Mouse (Mus musculus): ENCODE measurements around the gene Gm47791.

Gm47791 gene

DNA sequence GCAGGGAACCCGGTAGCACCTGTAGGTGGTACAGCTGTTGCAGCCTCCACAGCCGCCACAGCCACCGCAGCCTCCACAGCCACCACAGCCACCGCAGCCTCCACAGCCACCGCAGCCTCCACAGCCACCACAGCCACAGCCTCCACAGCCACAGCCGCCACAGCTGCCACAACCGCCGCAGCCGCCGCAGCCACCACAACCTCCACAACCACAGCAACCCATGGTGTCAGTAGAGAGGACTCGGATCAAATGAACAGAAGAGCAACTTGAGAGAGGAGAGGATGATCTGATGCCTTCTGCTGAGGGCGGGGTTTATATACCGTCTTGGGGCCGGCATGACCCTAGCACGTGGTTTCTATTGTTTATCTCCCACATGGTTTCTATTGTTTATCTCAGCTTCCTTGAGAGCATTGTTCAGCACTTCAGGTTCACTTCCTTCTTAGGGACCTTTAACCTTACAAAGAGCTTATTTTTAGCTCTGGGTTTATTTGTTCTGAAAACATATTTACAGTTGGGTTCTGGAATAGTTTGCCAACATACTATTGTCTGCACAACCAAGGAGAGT lies at the start of gene Gm47791:
Gene Gm47791, minus strand, starts transcription at position 222 of the 565 bp plus-strand sequence.
- no peak for DNase-seq (ENCODE audit: low spot score in 2 of 2)

DNA sequence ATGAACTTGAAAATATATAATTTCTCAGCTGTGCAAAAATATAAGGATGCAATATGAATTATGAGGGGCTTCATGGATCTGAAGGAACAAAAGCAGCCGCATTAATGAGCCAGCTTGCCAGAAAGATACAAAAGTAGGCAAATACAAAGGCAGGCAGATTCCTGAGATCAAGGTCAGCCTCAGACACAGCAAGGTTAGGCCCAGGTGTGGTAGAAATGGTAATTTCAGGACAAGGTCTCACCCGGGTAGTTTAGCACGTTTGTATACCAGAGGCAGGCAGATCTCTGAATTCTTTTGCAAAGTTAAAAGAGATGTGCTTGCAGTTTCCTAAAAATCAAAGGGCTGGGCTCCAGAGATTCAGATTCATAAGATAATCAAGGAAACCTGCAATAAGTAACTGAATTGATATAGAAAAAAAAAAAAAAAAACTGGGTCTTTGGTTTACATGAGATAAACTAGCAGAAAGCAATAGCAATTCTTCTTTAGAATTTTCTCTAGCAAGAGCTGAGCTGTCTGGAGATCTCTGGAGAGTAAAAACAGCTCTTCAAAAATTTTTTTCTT lies 49.7 kb upstream of the Gm47791 start:
- DNase-seq (ENCODE audit: low spot score in 2 of 2) = no peak

DNA sequence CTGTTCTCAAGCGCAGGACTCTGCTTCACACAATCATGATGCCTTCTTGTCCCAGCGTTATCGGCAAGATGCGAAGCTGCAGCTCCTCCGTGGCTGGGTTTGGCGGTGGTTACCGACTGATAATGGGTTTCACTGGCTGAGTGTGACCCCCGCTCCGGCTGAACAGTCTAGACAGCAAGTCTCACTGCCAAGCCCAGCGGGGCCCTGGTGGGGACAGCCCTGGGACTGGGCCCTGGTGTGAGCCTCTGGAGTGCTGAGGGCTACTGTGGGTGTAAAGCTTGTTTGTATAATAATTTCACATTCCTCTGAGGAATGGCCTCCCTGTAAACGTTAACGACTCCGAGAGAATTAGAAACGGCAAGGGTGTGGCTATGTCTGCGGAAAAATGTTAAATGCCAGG lies 49.1 kb upstream of the Gm47791 start:
- no peak for DNase-seq (ENCODE audit: low spot score in 2 of 2)

DNA sequence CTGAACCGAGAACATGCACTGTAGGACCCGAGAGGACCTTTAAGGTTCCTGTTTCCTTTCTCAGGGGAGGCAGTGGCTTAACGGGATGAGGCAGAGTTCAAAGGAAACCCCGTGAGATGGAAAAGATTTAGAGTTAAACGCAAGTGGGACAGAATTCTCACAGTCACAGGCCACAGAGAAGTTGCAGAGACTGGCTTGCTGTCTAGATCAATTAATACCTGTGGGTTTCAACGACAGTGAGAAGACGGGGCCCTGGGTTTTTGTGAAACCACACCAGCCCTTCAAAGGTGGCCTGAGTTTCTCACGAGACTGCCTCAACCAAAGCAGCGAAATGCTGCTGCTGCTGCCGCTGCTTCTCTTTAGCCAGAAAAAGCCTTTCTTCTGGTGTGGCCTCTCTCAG lies 48.3 kb upstream of the Gm47791 start:
- no peak for DNase-seq (ENCODE audit: low spot score in 2 of 2)

DNA sequence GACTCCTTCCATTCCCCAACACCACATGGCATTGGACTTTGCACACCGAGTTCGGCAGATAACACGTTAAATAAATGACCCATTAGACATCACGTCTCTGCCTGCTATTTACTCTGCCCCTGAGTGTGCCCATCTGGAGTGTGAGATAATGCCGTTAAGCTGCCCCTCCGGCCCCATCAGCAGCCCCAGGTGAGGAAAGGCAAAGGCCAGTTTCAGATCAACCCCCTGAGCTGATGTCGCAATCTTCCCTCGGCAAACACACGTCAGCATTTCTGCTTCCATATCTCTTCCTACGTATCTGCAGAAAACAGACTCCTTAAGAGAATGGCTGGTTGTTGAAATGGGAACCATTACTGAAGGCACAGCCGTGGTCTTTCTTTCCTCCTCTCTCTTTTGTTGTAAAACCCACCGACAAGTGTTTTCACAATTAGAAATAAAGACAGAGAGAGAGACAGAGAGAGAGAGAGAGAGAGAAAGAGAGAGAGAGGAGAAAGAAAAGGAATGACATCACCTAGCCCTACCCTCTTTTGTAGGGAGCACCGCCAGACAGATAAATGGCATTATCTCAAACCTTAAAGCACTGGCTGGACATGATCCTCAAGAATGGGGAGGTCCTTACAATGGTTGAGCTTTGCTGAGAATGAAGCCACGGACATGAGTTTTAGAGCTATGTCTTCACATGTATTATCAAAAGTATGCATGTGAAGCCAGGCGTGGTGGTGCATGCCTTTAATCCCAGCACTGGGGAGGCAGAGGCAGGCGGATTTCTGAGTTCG lies 45.1 kb upstream of the Gm47791 start:
- no peak for DNase-seq (ENCODE audit: low spot score in 2 of 2)

DNA sequence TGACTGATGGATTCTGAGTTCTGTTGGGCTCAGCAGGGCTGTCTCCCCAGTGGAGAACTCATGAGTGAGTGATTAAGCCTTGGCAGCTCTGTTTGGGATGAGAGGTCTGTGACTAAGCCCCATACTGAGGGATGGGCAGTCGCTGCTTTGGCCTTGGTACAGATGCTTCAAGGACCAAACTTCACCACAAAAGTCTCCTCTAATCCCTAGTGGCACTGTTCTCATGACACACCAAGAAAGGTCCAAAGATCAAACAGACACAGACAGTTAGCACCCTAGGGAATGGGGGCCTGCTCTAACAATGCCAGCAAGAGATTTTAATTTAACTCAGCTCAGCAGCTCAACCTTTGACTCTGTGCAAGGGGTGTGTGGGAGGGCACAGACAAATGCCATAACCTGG lies 40.7 kb upstream of the Gm47791 start:
- no peak for DNase-seq (ENCODE audit: low spot score in 2 of 2)

DNA sequence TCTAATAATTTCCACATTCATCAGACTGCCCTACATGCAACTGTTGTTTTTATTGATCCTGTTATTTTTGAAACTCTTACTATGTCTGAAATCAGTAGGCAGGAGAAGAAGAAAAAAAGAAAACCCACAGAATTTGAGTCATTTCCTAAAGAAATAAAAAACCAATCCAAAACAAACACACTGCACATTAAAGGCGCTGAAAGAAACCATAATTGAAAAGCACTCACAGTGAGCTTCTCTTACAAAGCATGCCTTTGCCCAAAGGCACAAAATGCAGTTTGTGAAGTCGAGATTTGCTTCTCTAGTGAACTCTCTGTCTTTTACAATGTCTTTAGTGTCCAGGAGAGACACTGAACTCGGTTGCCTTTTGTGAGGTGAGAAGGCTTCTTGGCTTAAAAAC lies 37.5 kb upstream of the Gm47791 start:
- no peak for DNase-seq (ENCODE audit: low spot score in 2 of 2)

DNA sequence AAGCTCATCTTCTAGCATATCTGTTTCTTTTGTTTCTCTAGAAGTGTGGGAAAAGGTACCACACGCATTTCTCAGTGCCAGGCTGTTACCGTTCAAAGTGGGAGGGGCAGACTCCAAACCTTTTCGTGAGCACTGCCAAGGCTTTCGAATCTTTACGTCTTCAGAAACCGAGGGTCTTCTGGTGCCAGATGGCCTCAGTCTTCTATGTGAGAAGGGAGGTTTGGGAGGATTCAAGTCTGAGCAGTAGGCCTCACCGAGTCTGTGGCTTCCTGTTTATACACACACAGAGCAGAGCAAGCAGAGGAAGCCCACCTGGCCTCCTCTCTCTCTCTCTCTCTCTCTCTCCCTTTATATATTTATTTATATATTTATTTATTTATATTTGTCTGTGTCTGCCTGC lies 36.2 kb upstream of the Gm47791 start:
- DNase-seq (ENCODE audit: low spot score in 2 of 2) = no peak

DNA sequence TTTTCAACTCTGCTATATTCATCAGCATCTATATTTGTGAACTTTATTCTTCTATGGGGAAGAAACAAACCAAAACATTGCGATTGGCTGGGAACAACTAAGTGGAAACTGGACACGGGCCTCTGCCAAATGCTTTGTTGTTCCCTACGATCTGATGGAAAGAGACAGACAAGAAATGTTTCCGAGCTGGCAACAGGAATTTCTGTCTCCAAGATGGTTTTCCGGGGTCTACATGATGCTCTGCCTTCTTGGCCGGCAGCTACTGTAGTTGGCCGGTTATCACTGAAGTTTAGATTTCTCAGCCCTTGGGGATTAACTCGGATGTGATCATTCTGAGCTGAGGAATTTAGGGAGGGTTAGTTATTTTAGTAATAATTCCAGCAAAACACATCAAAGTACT lies 35.3 kb upstream of the Gm47791 start:
- no peak for DNase-seq (ENCODE audit: low spot score in 2 of 2)

DNA sequence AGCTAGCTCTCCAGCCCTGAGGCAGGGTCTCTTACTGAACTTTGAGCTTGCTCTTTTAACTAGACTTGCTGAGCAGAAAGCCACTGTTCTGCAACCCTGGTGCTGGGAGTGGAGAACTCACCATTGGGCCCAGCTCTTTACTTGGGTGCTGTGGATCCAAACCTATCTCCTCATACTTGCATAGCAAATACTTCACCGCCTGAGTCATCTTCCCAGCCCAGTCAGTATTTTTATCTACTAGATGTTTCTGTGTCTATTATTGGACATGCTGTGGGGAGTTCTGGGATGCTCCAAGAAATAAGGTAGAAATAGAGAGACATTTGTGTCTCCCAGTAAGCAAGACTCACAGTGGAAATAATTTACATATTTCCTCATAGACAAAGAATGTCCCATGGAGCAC lies 33.0 kb upstream of the Gm47791 start:
- peak in 1 of 2 experiments; percentile 27 for DNase-seq (ENCODE audit: low spot score in 2 of 2)

DNA sequence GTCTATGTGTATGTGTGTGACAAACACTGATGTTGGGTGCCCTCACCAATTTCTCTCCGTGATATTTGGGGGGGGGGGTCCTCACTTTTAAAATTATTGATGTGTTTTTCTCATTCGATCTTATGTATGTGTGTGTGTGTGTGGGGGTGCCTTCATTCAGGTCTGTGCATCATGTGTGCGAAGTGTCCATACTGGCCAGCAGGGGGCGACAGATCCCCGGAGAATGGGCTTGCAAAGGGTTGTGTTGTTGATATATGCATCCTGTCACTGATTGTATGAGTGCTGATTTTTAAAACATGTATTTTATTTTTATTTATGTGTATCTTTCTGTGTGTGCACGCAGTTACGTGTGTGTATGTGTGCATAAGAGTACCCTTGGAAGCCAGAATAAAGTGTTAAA lies 32.6 kb upstream of the Gm47791 start:
- DNase-seq (ENCODE audit: low spot score in 2 of 2) = no peak

DNA sequence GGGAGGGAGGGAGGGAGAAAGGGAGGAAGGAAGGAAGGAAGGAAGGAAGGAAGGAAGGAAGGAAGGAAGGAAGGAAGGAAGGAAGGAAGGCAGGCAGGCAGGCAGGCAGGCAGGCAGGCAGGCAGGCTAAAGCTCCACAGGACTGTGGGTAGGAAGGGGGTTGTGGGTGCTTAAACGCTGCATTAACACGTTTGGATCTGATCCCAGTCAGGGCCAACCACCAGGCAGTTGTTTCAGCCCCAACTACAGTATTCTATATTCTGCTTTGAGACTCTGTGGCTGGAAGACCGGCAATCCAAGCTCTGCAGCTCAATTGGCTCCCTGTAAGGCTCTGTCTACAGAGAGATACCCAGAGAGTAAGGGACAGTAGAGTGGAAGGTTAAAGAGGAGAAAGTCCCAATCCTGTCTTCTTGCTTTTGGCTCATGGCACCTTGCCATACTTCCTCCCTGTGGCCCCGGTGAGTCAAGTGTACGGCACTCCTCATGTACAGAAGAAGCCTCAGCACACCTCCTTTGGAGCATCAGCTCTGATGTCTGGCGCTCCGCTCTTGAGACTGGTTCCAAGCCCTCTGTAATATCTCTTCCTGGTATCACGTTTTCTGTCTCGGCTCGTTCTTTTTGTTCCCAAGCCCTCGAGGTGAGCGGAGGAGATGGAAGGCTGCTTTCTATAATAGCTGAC lies 30.2 kb upstream of the Gm47791 start:
- peak in 1 of 2 experiments; percentile 12 for DNase-seq (ENCODE audit: low spot score in 2 of 2)

DNA sequence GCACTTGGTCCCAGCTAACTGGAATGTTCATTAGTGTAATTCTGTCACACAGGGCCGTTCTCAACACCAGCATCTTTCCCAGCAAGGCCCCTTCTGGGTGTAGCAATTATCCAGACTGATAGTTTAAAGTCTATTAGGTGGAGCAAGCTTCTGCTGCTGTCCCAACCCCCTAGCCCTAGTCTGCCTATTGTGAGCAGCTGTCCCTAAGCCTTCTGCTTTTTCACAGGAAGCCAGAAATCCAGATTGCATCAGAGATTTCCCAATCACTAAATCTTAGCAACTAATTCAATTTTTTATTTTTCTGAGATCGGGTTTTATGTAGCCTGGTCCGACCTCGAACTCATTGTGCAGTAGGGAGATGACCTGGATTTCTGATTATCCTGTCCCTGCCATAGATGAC lies 27.9 kb upstream of the Gm47791 start:
- DNase-seq (ENCODE audit: low spot score in 2 of 2) = no peak

DNA sequence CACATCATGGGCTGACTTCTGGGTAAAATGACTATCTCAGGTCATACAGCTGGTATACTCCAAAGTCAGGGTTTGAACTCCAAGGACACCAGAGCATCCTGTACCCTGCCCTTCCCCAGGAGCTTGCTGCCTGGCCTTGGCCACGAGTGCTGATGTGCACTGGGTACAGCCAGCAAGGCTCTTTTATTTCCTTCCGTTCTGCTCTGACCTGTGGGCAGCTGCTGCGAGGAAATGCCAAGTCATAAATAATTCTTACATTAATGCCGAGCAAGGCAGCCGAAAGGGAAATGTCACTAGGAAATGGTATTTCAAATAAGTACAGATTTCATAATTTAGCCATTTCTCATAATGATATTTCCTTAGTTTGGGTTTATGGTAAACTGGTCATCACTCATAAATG lies 27.3 kb upstream of the Gm47791 start:
- no peak for DNase-seq (ENCODE audit: low spot score in 2 of 2)

DNA sequence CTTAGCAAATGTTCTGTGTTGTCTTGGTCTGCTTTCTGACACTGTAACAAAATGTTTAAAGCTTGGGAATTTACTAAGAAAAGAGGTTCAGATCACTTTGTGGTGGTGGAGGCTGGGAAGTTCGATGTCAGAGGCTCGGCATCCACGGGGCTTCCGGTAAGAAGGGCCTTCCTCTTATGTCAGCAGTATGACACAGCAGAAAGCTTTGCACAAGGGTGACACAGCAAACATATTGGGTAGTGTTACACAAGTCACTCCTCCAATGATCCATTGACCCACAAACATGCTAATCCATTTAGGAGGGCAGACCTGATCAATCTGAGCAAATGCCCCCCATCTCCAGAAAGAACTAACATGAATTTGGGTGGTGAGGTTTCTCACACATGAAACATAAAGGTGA lies 26.0 kb upstream of the Gm47791 start:
- DNase-seq (ENCODE audit: low spot score in 2 of 2) = no peak

DNA sequence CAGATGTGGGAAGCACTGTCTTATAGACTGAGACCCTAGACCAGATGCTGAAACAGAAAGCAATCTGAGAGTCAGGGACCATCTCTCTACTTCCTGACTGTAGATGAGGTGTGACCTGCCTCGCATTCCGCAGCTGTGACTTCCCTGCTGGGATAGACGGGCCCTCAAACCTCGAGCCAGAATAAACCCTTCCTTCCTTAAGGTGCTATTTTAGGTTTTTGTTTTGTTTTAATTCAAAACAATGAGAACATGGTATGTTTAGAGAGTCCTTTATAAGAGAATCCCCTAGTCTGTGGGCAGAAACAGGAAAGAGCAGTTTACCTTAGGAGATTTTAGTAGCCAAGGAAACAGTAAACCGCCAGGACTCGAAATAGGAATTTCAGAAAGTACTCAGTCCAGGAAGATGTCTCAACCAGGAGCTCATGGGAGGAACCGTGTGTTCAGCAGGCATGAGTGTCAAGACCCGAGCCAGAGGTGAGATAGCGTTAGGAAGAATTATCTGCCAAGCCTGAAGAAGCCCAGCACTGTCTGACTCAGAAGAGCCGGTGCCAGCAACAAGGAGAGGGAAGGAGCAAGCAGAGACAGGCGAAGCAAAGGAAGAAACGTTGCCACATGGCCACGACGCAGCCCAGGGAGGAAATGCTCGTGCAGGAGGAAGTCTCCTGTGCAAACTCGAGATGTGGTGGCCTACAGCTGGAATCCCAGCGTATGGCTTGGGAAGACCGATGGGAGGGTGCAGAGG lies 24.8 kb upstream of the Gm47791 start:
- DNase-seq (ENCODE audit: low spot score in 2 of 2) = peak in 1 of 2 experiments; percentile 16

DNA sequence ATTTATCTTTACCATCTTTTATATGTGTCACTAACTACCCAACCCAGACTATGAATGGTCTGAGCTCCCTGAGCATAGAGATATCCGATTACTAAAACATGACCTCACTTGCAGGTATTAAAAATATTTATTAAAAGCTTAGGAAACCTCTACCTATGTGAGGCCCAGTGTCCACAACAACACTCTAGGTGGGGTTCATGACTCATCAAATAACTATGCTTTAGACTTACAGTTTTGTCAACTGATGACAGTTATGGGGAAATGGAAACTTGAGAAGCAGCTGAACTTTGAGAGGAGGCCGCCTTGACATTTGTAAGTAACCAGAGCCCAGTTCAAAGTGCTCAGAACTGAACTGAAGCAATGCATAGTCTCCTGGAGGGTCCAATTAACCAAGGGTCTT lies 24.2 kb upstream of the Gm47791 start:
- no peak for DNase-seq (ENCODE audit: low spot score in 2 of 2)

DNA sequence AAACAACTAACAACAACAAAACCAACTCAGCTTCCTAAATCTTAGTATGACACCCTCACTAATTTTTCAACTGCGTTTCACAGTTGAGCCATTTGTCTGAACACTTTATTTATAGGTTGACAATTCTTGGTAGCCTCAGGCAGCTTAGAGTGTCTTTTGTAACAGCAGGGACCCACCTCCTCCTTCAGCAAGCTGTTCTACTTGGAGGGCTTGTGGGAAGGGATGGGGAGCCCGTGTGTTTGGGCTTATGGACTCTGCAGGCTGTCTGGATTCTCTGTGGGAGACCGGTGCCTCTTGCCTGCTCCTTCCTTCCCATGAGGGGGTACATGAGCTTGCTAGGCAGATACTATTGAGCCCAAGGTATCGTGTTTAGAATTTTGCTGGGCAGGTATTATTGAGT lies 22.9 kb upstream of the Gm47791 start:
- DNase-seq (ENCODE audit: low spot score in 2 of 2) = peak in 1 of 2 experiments; percentile 54

DNA sequence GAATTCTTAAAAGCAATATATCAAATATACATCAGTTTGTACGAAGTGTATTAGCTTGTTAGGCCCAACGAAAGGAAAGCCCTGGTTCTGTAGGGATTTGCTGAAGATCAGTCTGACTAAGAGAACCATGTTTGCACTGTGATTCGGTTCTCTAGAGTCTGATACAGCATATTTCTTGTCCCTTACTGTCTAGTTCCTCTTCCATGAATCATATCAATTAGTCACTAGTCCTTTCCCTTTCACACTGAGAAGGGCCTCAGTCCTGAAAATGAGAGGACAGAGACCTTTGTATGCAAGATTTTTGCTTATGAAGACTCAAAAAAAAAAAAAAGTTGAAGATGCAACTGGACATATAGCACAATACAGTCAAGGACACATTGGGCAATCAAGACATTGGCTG lies 22.1 kb upstream of the Gm47791 start:
- no peak for DNase-seq (ENCODE audit: low spot score in 2 of 2)

DNA sequence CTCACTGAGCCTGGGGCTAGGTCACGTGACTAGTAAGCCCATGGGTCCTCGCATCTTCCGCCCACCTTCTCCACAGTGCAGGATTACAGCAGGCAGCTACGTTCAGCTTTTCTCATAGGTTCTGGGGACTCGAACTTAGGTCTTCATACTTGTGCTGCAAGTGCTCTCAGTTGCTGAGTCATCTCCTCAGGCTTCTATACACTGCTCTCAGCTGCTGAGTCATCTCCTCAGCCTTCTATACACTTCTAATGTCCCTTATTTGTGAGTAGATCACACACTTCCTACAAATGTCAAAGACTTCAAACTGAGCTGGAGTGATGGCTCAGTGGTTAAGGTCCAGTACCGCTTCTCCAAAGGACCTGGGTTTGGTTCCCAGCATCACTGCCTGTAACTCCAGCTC lies 21.2 kb upstream of the Gm47791 start:
- DNase-seq (ENCODE audit: low spot score in 2 of 2) = no peak

DNA sequence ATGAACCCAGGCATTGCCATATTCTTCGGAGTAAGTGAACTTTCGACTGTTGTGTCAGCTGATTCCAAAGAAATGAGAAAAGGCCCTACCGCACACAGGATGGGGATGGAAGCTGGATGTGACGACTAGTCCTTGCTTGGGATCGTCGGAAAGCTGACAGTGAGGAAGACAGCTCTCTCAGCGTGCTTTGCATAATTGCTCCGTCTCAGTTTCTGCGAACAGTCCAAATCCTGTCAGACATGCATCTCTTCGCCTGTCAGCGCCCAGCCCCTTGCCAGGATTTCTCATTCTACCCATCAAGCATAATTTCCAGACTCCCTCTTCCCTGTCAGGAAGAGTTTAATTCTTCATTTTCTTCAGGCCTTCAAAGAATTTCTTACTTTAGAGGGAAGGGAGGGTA lies 20.1 kb upstream of the Gm47791 start:
- DNase-seq (ENCODE audit: low spot score in 2 of 2) = no peak

DNA sequence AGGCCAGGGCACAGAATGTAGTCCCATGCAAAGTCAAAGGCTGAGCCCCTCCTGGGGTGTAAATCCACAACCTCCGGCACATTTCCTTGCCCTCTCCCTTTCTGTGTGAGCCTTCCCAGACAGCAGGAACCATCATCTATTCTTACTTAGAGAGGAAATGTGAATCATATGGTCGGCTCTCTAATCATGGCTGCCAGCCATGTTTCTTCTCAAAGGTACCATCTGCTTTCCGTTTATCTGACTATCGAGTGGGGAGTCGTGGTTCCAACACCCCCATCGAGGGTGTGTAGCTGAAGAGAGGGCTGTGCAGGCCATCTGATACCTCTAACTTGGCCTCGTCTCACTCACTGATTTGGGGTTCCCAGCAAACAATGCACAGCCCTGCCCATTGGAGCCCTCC lies 17.0 kb upstream of the Gm47791 start:
- peak in 1 of 2 experiments; percentile 25 for DNase-seq (ENCODE audit: low spot score in 2 of 2)

Measured in frontal cortex, postnatal 36 days (tissue).